Mouse (Mus musculus) erythroblast, embryonic 14.5 days (primary cell): ENCODE data around the gene Cmtm4.

ENCODE experiments used
- GATA1 ChIP-seq: IDR thresholded peaks from 2 replicates; pipeline ENCODE4 v1.6.1; 2012; ENCODE audit warnings: low read length, inconsistent platforms, mixed read lengths
- TAL1 ChIP-seq: IDR thresholded peaks from 3 replicates; pipeline ENCODE4 v1.6.1; 2012; ENCODE audit warnings: low read length, inconsistent platforms, mixed read lengths

DNA sequence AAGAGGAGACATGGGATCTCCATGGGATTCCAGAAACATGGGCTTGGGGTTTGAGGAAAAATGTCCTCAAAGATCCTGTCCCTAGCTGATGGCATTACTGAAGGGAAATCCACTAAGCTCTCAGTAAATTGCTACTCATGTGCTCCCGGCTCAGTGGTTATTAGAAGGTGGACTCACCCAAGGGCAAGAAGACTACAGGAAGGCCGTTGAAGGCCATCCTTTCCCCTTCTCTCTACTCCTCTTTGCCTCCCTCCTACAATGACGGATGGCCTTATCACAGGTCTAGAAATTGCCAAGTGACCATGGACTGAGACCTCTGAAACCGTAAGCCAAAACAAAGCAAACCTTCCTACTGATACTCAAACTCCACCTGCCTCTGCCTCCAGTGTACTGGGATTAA lies 41.0 kb upstream of the Cmtm4 start:
- TF ChIP-seq GATA1 (no peak), TAL1 (no peak)
